Mouse (Mus musculus) heart, postnatal 0 days (tissue): ENCODE results near the gene Mcrip1. TPM values are rescaled to one million over a fixed set of nuclear protein-coding genes. Genes with fewer than 3 reads are reported as not detected.

ENCODE experiments used
- ATAC-seq: fragments of 200-750 bp; cut with Nextera tagmentation; 2 replicates; pipeline ENCODE4 v1.8.0; 2017; ENCODE audit warnings: low read depth, moderate number of reproducible peaks, moderate library complexity; ENCODE audit not compliant: insufficient read depth
- DNase-seq: peaks from one replicate; pipeline ENCODE4 v3.0.0-alpha.2; 2016; ENCODE audit warnings: low spot score
- H3K27ac ChIP-seq: fragments of 300-500 bp; sonication (generic); 2 replicates; pipeline ENCODE4 v1.5.1; 2014; ENCODE audit warnings: low read depth, mild to moderate bottlenecking
- H3K27me3 ChIP-seq: fragments of 300-500 bp; sonication (generic); 2 replicates; pipeline ENCODE4 v1.6.1; 2014; ENCODE audit warnings: low read length, mixed read lengths; ENCODE audit not compliant: control insufficient read depth, insufficient read depth
- H3K36me3 ChIP-seq: fragments of 300-500 bp; sonication (generic); replicated peaks from 2 replicates; pipeline ENCODE4 v1.6.1; 2014; ENCODE audit warnings: low read length, mixed read lengths; ENCODE audit not compliant: control insufficient read depth, insufficient read depth
- H3K4me1 ChIP-seq: fragments of 300-500 bp; sonication (generic); 2 replicates; pipeline ENCODE4 v1.6.1; 2014; ENCODE audit warnings: antibody characterized with exemption; ENCODE audit not compliant: control insufficient read depth, insufficient read depth
- H3K4me2 ChIP-seq: fragments of 300-500 bp; sonication (generic); 2 replicates; pipeline ENCODE4 v1.6.1; 2014; ENCODE audit warnings: low read depth, mild to moderate bottlenecking, low read length, moderate library complexity
- H3K4me3 ChIP-seq: fragments of 300-500 bp; sonication (generic); 2 replicates; pipeline ENCODE4 v1.5.1; 2014; ENCODE audit warnings: low read depth, low read length
- H3K9ac ChIP-seq: fragments of 300-500 bp; sonication (generic); replicated peaks from 2 replicates; pipeline ENCODE4 v1.6.1; 2014; ENCODE audit warnings: low read depth, low read length, mixed read lengths
- H3K9me3 ChIP-seq: fragments of 300-500 bp; sonication (generic); replicated peaks from 2 replicates; pipeline ENCODE4 v1.6.1; 2016; ENCODE audit warnings: low read length; ENCODE audit not compliant: control insufficient read depth
- CTCF ChIP-seq: IDR thresholded peaks from 2 replicates; pipeline ENCODE4 v1.5.1; 2016; ENCODE audit warnings: antibody characterized with exemption, control low read depth, low read depth
- EP300 ChIP-seq: IDR thresholded peaks from 2 replicates; pipeline ENCODE4 v1.6.1; 2016; ENCODE audit warnings: antibody characterized with exemption, low read depth
- WGBS: fragments of 180-500 bp; shearing (Covaris S2); extraction: QIAGEN DNeasy Blood & Tissue Kit; methylation state at CpG from one replicate; pipeline ENCODE4 v1.1.7; 2014; 5-methylcytosine and 5-hydroxymethylcytosine counted together
- polyA plus RNA-seq: library from polyadenylated mRNA; unstranded; fragments of >200 nt; fragmentation: Nextera tagmentation; extraction: Ambion mirVana; gene quantifications from 2 replicates; pipeline ENCODE4 v1.2.1, GENCODE M21; 2015
- total RNA-seq: library from RNA; depleted of rRNA; stranded (reverse); fragments of >200 nt; gene quantifications from 2 replicates; pipeline ENCODE4 v1.2.3, GENCODE M21; 2014; ENCODE audit warnings: low replicate concordance

The Mcrip1 gene
- total and polyA plus RNA-seq, 2 experiments from 2014 or later = 93.5 to 138 TPM

- peak overlapping the region; percentile 61; the same call in 1 of the 2 replicates for H3K27ac ChIP-seq
- H3K36me3 ChIP-seq = no peaks in the 10 kb centered on the region
- no peak overlapping the region for H3K4me3 ChIP-seq
- WGBS = 50% methylated on average over 4 of the region's 4 CpGs
- no peaks in the 10 kb centered on the region for H3K9me3 ChIP-seq
- H3K4me1 ChIP-seq = peaks cover 9% of the 10 kb centered on the region; the same call in 1 of the 2 replicates
- H3K27me3 ChIP-seq = no peaks in the 10 kb centered on the region
- no peak for TF ChIP-seq CTCF
- no peak for TF ChIP-seq EP300
- ATAC-seq = no peak
- H3K4me2 ChIP-seq = peak overlapping the region; percentile 57; the same call in 1 of the 2 replicates
- 0 out of 2 replicates have a peak overlapping the region, but pooled peaks have one; percentile 50 for H3K9ac ChIP-seq
- DNase-seq = no peak
These were observed 39.6 kb downstream of the Mcrip1 start for GRCm38 (mm10) chr11:120509940-120510339.

- no peak overlapping the region for H3K27ac ChIP-seq
- 69% methylated on average over 9 of the region's 9 CpGs for WGBS
These were observed 41.1 kb downstream of the Mcrip1 start for GRCm38 (mm10) chr11:120508290-120508870.

GRCm38 (mm10) chr11:120507611-120508289 lies 41.8 kb downstream of the Mcrip1 start:
- Histone ChIP-seq H3K4me3 (no peak overlapping the region), H3K9me3 (no peaks in the 10 kb centered on the region), H3K4me1 (peaks cover 9% of the 10 kb centered on the region; the same call in 1 of the 2 replicates), H3K27ac (no peak overlapping the region), H3K36me3 (no peaks in the 10 kb centered on the region), H3K27me3 (no peaks in the 10 kb centered on the region), H3K9ac (no peak overlapping the region), H3K4me2 (no peak overlapping the region)
- ATAC-seq = no peak
- WGBS = 70% methylated on average over 13 of the region's 13 CpGs
- no peak for DNase-seq
- no peak for TF ChIP-seq CTCF
- TF ChIP-seq EP300 = no peak

More at GRCm38 (mm10) chr11:120508290-120508870, 41.1 kb downstream of the Mcrip1 start:
- TF ChIP-seq EP300 (no peak), CTCF (no peak)
- no peak for DNase-seq
- no peak overlapping the region for H3K4me3 ChIP-seq
- H3K36me3 ChIP-seq = no peaks in the 10 kb centered on the region
- no peak overlapping the region for H3K4me2 ChIP-seq
- no peaks in the 10 kb centered on the region for H3K27me3 ChIP-seq
- H3K9ac ChIP-seq = no peak overlapping the region
- H3K9me3 ChIP-seq = no peaks in the 10 kb centered on the region
- ATAC-seq = no peak
- H3K4me1 ChIP-seq = peaks cover 9% of the 10 kb centered on the region; the same call in 1 of the 2 replicates

GRCm38 (mm10) chr11:120506899-120507298 lies 42.6 kb downstream of the Mcrip1 start:
- ATAC-seq = peak; percentile 65
- no peak overlapping the region for H3K27ac ChIP-seq

GRCm38 (mm10) chr11:120505661-120506060 lies 43.9 kb downstream of the Mcrip1 start:
- no peak overlapping the region for H3K9ac ChIP-seq
- no peak overlapping the region for H3K4me2 ChIP-seq
- H3K27me3 ChIP-seq = no peaks in the 10 kb centered on the region
- no peak overlapping the region for H3K27ac ChIP-seq
- H3K4me3 ChIP-seq = no peak overlapping the region
- H3K4me1 ChIP-seq = peaks cover 7% of the 10 kb centered on the region; the same call in 1 of the 2 replicates
- TF ChIP-seq CTCF (no peak), EP300 (no peak)
- 84% methylated on average over 3 of the region's 3 CpGs for WGBS
- no peaks in the 10 kb centered on the region for H3K9me3 ChIP-seq
- no peak for DNase-seq
- H3K36me3 ChIP-seq = no peaks in the 10 kb centered on the region
- no peak for ATAC-seq

More at GRCm38 (mm10) chr11:120506899-120507298, 42.6 kb downstream of the Mcrip1 start:
- WGBS = 57% methylated on average over 4 of the region's 4 CpGs
- no peak overlapping the region for H3K4me2 ChIP-seq
- TF ChIP-seq EP300 (no peak), CTCF (peak; percentile 48)
- H3K4me1 ChIP-seq = peaks cover 9% of the 10 kb centered on the region; the same call in 1 of the 2 replicates
- H3K4me3 ChIP-seq = no peak overlapping the region
- H3K9me3 ChIP-seq = no peaks in the 10 kb centered on the region
- DNase-seq = peak; percentile 76
- no peaks in the 10 kb centered on the region for H3K27me3 ChIP-seq
- H3K9ac ChIP-seq = no peak overlapping the region
- no peaks in the 10 kb centered on the region for H3K36me3 ChIP-seq
